Mouse (Mus musculus): ENCODE measurements around the gene Nxpe3.
"Not testable (repeated sequence)": the region's sequence is repeated elsewhere in the genome, so short reads cannot be mapped to it uniquely, and the experiment has no call there.

The Nxpe3 gene

GRCm38 (mm10) chr16:55890346-55891136 lies 4.5 kb downstream of the Nxpe3 start:
- no peak for DNase-seq (ENCODE audit: low spot score in 2 of 2)

- no peak for DNase-seq (ENCODE audit: low spot score in 2 of 2)
Measured at GRCm38 (mm10) chr16:55889451-55889850, 5.6 kb downstream of the Nxpe3 start.

- no peak for DNase-seq (ENCODE audit: low spot score in 2 of 2)
Measured at GRCm38 (mm10) chr16:55888584-55888960, 6.5 kb downstream of the Nxpe3 start.

- DNase-seq (ENCODE audit: low spot score in 2 of 2), result peak in 1 of 2 experiments; percentile 49
Measured at GRCm38 (mm10) chr16:55887814-55888583, 7.1 kb downstream of the Nxpe3 start.

- DNase-seq (ENCODE audit: low spot score in 2 of 2), result no peak
Measured at GRCm38 (mm10) chr16:55884246-55884645, 10.8 kb downstream of the Nxpe3 start.

GRCm38 (mm10) chr16:55876025-55876424 lies 19.1 kb downstream of the Nxpe3 start:
- no peak for DNase-seq (ENCODE audit: low spot score in 2 of 2)

GRCm38 (mm10) chr16:55863832-55864231 lies 31.3 kb downstream of the Nxpe3 start:
- DNase-seq (ENCODE audit: low spot score in 2 of 2), result no peak

GRCm38 (mm10) chr16:55863149-55863815 lies 31.8 kb downstream of the Nxpe3 start:
- DNase-seq (ENCODE audit: low spot score in 2 of 2), result peak; percentile 42 to 66

- DNase-seq (ENCODE audit: low spot score in 2 of 2), result no peak
Measured at GRCm38 (mm10) chr16:55861104-55861503, 34.0 kb downstream of the Nxpe3 start.

- DNase-seq (ENCODE audit: low spot score in 2 of 2), result not testable (repeated sequence)
Measured at GRCm38 (mm10) chr16:55859421-55859820, 35.7 kb downstream of the Nxpe3 start.

GRCm38 (mm10) chr16:55858465-55858864 lies 36.6 kb downstream of the Nxpe3 start:
- DNase-seq (ENCODE audit: low spot score in 2 of 2), result peak; percentile 44 to 85

GRCm38 (mm10) chr16:55852943-55853727 lies 42.0 kb downstream of the Nxpe3 start:
- DNase-seq (ENCODE audit: low spot score in 2 of 2), result peak; percentile 39 to 85

GRCm38 (mm10) chr16:55852515-55852914 lies 42.6 kb downstream of the Nxpe3 start:
- DNase-seq (ENCODE audit: low spot score in 2 of 2), result no peak

- DNase-seq (ENCODE audit: low spot score in 2 of 2), result no peak
Measured at GRCm38 (mm10) chr16:55850485-55850884, 44.6 kb downstream of the Nxpe3 start.

- no peak for DNase-seq (ENCODE audit: low spot score in 2 of 2)
Measured at GRCm38 (mm10) chr16:55847679-55848078, 47.4 kb downstream of the Nxpe3 start.

GRCm38 (mm10) chr16:55844847-55845246 lies 50.2 kb downstream of the Nxpe3 start:
- no peak for DNase-seq (ENCODE audit: low spot score in 2 of 2)

- no peak for DNase-seq (ENCODE audit: low spot score in 2 of 2)
Measured at GRCm38 (mm10) chr16:55843919-55844318, 51.2 kb downstream of the Nxpe3 start.

- DNase-seq (ENCODE audit: low spot score in 2 of 2), result no peak
Measured at GRCm38 (mm10) chr16:55843134-55843533, 52.0 kb downstream of the Nxpe3 start.

- DNase-seq (ENCODE audit: low spot score in 2 of 2), result no peak
Measured at GRCm38 (mm10) chr16:55841506-55841905, 53.6 kb downstream of the Nxpe3 start.

- DNase-seq (ENCODE audit: low spot score in 2 of 2), result peak; percentile 44 to 49
Measured at GRCm38 (mm10) chr16:55838510-55839474, 56.3 kb downstream of the Nxpe3 start, which contains the start of gene Nfkbiz. TSS of gene Nfkbiz (minus strand) at chr16:55838899.

Data from thymus, postnatal 10 days (tissue).